Comparison of ENCODE assay signal across 9 mouse cellular contexts in genomic region chr17:72603886-72604609, GRCm38 (mm10). TPM values are rescaled to one million over a fixed set of nuclear protein-coding genes. Genes with fewer than 3 reads are reported as not detected.
DNase-seq lines count a peak whose midpoint lies in the region; ATAC-seq lines count a peak whose summit lies in the region.
"Had no signal": no experiment of that assay in that cellular context is flagged by ENCODE, and none has a peak within 500 bp of the region (broad histone marks: within the 10 kb centered on the region; RNA-seq: fewer than 3 reads in every experiment).

No protein-coding gene starts in this region.

- peak overlapping the region; percentile 88 for H3K4me2 ChIP-seq in intestine, embryonic 16.5 days (ENCODE audit: low read depth, low read length)
- H3K4me2 ChIP-seq in neural tube, embryonic 15.5 days: peak overlapping the region; percentile 98

- no peaks in the 10 kb centered on the region for H3K36me3 ChIP-seq in heart, embryonic 10.5 days
- H3K36me3 ChIP-seq in intestine, embryonic 16.5 days (ENCODE audit: control insufficient read depth, insufficient read depth, low read length): no peaks in the 10 kb centered on the region
- no peaks in the 10 kb centered on the region for H3K36me3 ChIP-seq in neural tube, embryonic 15.5 days

- no peak overlapping the region for H3K9ac ChIP-seq in intestine, embryonic 16.5 days (ENCODE audit: low read depth, low read length)
- peak overlapping the region; percentile 52 for H3K9ac ChIP-seq in neural tube, embryonic 15.5 days (replicated peaks)

- H3K27me3 ChIP-seq in heart, embryonic 10.5 days (ENCODE audit: insufficient read depth, poor library complexity, severe bottlenecking): peaks cover 32% of the 10 kb centered on the region
- peaks cover 22% of the 10 kb centered on the region for H3K27me3 ChIP-seq in intestine, embryonic 16.5 days (replicated peaks; ENCODE audit: control insufficient read depth, insufficient read depth, low read length)
- peaks cover 16% of the 10 kb centered on the region for H3K27me3 ChIP-seq in neural tube, embryonic 15.5 days (replicated peaks)

- ATAC-seq in intestine, embryonic 16.5 days: no peak; the same call in 1 of the 2 replicates
- ATAC-seq in neural tube, embryonic 15.5 days (ENCODE audit: low FRiP score): peak; percentile 62
- ATAC-seq in erythroid progenitor cell, adult 5-6 weeks (replicated peaks; ENCODE audit: low FRiP score, poor library complexity, severe bottlenecking): no peak

- DNase-seq in heart, embryonic 10.5 days (ENCODE audit: low spot score): no peak
- DNase-seq in heart, adult 8-10 months (ENCODE audit: low spot score): no peak
- peak; percentile 6 for DNase-seq in thymus, postnatal 4 days
- DNase-seq in thymus, postnatal 25 days: no peak
- DNase-seq in gastrocnemius, postnatal 14 days: no peak

- H3K4me3 ChIP-seq in heart, embryonic 10.5 days: peak overlapping the region; percentile 67
- peak overlapping the region; percentile 52 for H3K4me3 ChIP-seq in intestine, embryonic 16.5 days (ENCODE audit: low read length)
- H3K4me3 ChIP-seq in neural tube, embryonic 15.5 days (replicated peaks): peak overlapping the region; percentile 65

- intact Hi-C loops in gastrocnemius, postnatal 14 days (cut with DNase I; ENCODE audit: low total_unique reads): loop anchor here (1.0 kb wide), 1 partner anchor 178 kb away; no protein-coding TSS in a partner anchor

- WGBS in heart, embryonic 10.5 days: 3% methylated on average over 51 of the region's 51 CpGs
- WGBS in intestine, embryonic 16.5 days: 2% methylated on average over 51 of the region's 51 CpGs
- 2% methylated on average over 51 of the region's 51 CpGs for WGBS in neural tube, embryonic 15.5 days

- no peaks in the 10 kb centered on the region for H3K9me3 ChIP-seq in heart, embryonic 10.5 days
- no peaks in the 10 kb centered on the region for H3K9me3 ChIP-seq in intestine, embryonic 16.5 days (ENCODE audit: control insufficient read depth, low read length)
- no peaks in the 10 kb centered on the region for H3K9me3 ChIP-seq in neural tube, embryonic 15.5 days (replicated peaks)

- H3K4me1 ChIP-seq in heart, embryonic 10.5 days: peaks cover 17% of the 10 kb centered on the region
- peaks cover 12% of the 10 kb centered on the region for H3K4me1 ChIP-seq in intestine, embryonic 16.5 days (ENCODE audit: control insufficient read depth, insufficient read depth, low read length)
- peaks cover 40% of the 10 kb centered on the region for H3K4me1 ChIP-seq in neural tube, embryonic 15.5 days

- H3K27ac ChIP-seq in heart, embryonic 10.5 days: no peak overlapping the region
- no peak overlapping the region for H3K27ac ChIP-seq in intestine, embryonic 16.5 days (ENCODE audit: low read length)
- no peak overlapping the region; the same call in 1 of the 2 replicates for H3K27ac ChIP-seq in neural tube, embryonic 15.5 days (replicated peaks)

RNA-seq across cellular contexts. Expression of gene Alk, which starts 0.4 kb away (rescaled TPM):
- polyA plus RNA-seq in heart, embryonic 10.5 days (2016; fragmentation: Nextera tagmentation; extraction: Ambion mirVana): 0.70 and 0.78 TPM in 2 replicates
- total RNA-seq in heart, adult 8-10 months (2022): under 1 TPM in 1 of 4 experiments, not detected in 3; 0.05 TPM
- 0.59 and 0.75 TPM in 2 replicates for polyA plus RNA-seq in intestine, embryonic 16.5 days (2015; fragmentation: Nextera tagmentation; extraction: Ambion mirVana)
- polyA plus RNA-seq in neural tube, embryonic 15.5 days (2015; fragmentation: Nextera tagmentation; extraction: Ambion mirVana): 6.2 and 8.3 TPM in 2 replicates
- total RNA-seq in erythroid progenitor cell, adult 5-6 weeks (2015; ENCODE audit: low replicate concordance): not detected in 2 replicates
- not detected in 2 replicates for total RNA-seq in erythroid progenitor cell, adult 5-6 weeks (2017; ENCODE audit: low replicate concordance)
- under 1 TPM; 0.31 to 0.45 TPM for total RNA-seq in gastrocnemius, postnatal 14 days (2021)
- total RNA-seq: hematopoietic stem cell, adult 5-6 weeks had no signal
